17 mouse cellular contexts compared by ENCODE assay signal in genomic region chr7:68193958-68194695, GRCm38 (mm10).
A peak's percentile ranks its signal among the peaks of the same experiment; 100 is the strongest.
DNase-seq lines count a peak whose midpoint lies in the region; ATAC-seq and TF ChIP-seq lines count a peak whose summit lies in the region.
"Had no signal": no experiment of that assay in that cellular context is flagged by ENCODE, and none has a peak within 500 bp of the region (broad histone marks: within the 10 kb centered on the region; RNA-seq: fewer than 3 reads in every experiment).

No protein-coding gene starts in this region.

- no peak for ATAC-seq in intestine, embryonic 16.5 days
- no peak for ATAC-seq in megakaryocyte-erythroid progenitor cell, adult 5-6 weeks (replicated peaks; ENCODE audit: low FRiP score, low TSS enrichment, poor library complexity, severe bottlenecking)
- ATAC-seq: inflammation-experienced regulatory T-cells, adult 6 months; midbrain, embryonic 16.5 days had no signal

- no peak for TF ChIP-seq CTCF in MEL (IDR thresholded peaks at IDR 0.05 in 2 of 3, conservative IDR thresholded peaks at IDR 0.05 in 1 of 3; ENCODE audit: control insufficient read depth in 1 of 3, insufficient read depth in 1 of 3, low read depth in 2 of 3, low read length in 3 of 3, poor library complexity in 1 of 3, severe bottlenecking in 1 of 3)

- no peak overlapping the region for H3K4me2 ChIP-seq in intestine, embryonic 16.5 days (ENCODE audit: low read depth, low read length)
- H3K4me2 ChIP-seq: limb, embryonic 15.5 days; neural tube, embryonic 13.5 days had no signal

- no peak for TF ChIP-seq EP300 in MEL (IDR thresholded peaks at IDR 0.05; ENCODE audit: low read depth in 1 of 2, low read length in 2 of 2)

- H3K27me3 ChIP-seq in MEL (ENCODE audit: control insufficient read depth in 1 of 2, insufficient read depth in 2 of 2, low read length in 2 of 2) = no peaks in the 10 kb centered on the region
- H3K27me3 ChIP-seq in heart, embryonic 10.5 days (ENCODE audit: insufficient read depth, poor library complexity, severe bottlenecking) = no peaks in the 10 kb centered on the region
- no peaks in the 10 kb centered on the region for H3K27me3 ChIP-seq in intestine, embryonic 16.5 days (replicated peaks; ENCODE audit: control insufficient read depth, insufficient read depth, low read length)
- H3K27me3 ChIP-seq: limb, embryonic 15.5 days; neural tube, embryonic 13.5 days had no signal

- H3K36me3 ChIP-seq in MEL (ENCODE audit: control insufficient read depth in 1 of 2, insufficient read depth in 2 of 2, low read length in 2 of 2) = peaks cover 11 to 12% of the 10 kb centered on the region in 2 experiments
- H3K36me3 ChIP-seq in heart, embryonic 10.5 days = peaks cover 93% of the 10 kb centered on the region
- H3K36me3 ChIP-seq in intestine, embryonic 16.5 days (ENCODE audit: control insufficient read depth, insufficient read depth, low read length) = peaks cover 8% of the 10 kb centered on the region; the same call in 1 of the 2 replicates

- no peak overlapping the region for H3K27ac ChIP-seq in MEL (ENCODE audit: control insufficient read depth, low read depth, low read length)
- H3K27ac ChIP-seq in heart, embryonic 10.5 days = peak overlapping the region; percentile 39; the same call in 1 of the 2 replicates
- H3K27ac ChIP-seq in intestine, embryonic 16.5 days (ENCODE audit: low read length) = no peak overlapping the region
- H3K27ac ChIP-seq: hindbrain, embryonic 10.5 days; limb, embryonic 15.5 days; neural tube, embryonic 13.5 days had no signal

- 42% methylated on average over 15 of the region's 15 CpGs for WGBS in heart, embryonic 10.5 days
- WGBS in intestine, embryonic 16.5 days = 81% methylated on average over 15 of the region's 15 CpGs

- peaks cover 0 to 16% of the 10 kb centered on the region in 2 experiments; a peak in 2 of 4 replicates for H3K4me1 ChIP-seq in MEL (ENCODE audit: control insufficient read depth in 1 of 2, insufficient read depth in 2 of 2, low read length in 2 of 2)
- peaks cover 17% of the 10 kb centered on the region for H3K4me1 ChIP-seq in heart, embryonic 10.5 days
- H3K4me1 ChIP-seq in intestine, embryonic 16.5 days (ENCODE audit: control insufficient read depth, insufficient read depth, low read length) = no peaks in the 10 kb centered on the region
- H3K4me1 ChIP-seq: hindbrain, embryonic 10.5 days; limb, embryonic 15.5 days had no signal

- H3K79me2 ChIP-seq in MEL (ENCODE audit: control insufficient read depth, insufficient read depth, low read length, poor library complexity) = no peaks in the 10 kb centered on the region

- DNase-seq in kidney, postnatal 10 days = peak; percentile 33
- DNase-seq in kidney, adult 9 months = no peak
- peak; percentile 24 for DNase-seq in MEL (ENCODE audit: low read depth, low spot score)
- DNase-seq in heart, embryonic 10.5 days (ENCODE audit: low spot score) = no peak
- peak; percentile 49 for DNase-seq in heart, postnatal 4 days
- no peak for DNase-seq in adrenal gland, postnatal 10 days
- DNase-seq: adrenal gland, postnatal 25 days; cerebellum, postnatal 14 days; gastrocnemius, postnatal 10 days; kidney, postnatal 14 days had no signal

- no peak overlapping the region for H3K9ac ChIP-seq in MEL (ENCODE audit: control insufficient read depth, low read depth, low read length, poor library complexity, severe bottlenecking)
- no peak overlapping the region for H3K9ac ChIP-seq in intestine, embryonic 16.5 days (ENCODE audit: low read depth, low read length)
- H3K9ac ChIP-seq: limb, embryonic 15.5 days; neural tube, embryonic 13.5 days had no signal

- TF ChIP-seq RAD21 in MEL (IDR thresholded peaks at IDR 0.05; ENCODE audit: low read depth, low read length) = no peak

- no peak for TF ChIP-seq POLR2A in MEL (IDR thresholded peaks at IDR 0.05; ENCODE audit: control insufficient read depth in 1 of 2, insufficient read depth in 1 of 2, low read depth in 1 of 2, low read length in 2 of 2, poor library complexity in 1 of 2)

- no peaks in the 10 kb centered on the region for H3K9me3 ChIP-seq in MEL (replicated peaks; ENCODE audit: insufficient read depth, low read length)
- no peaks in the 10 kb centered on the region for H3K9me3 ChIP-seq in heart, embryonic 10.5 days
- H3K9me3 ChIP-seq in intestine, embryonic 16.5 days (ENCODE audit: control insufficient read depth, low read length) = no peaks in the 10 kb centered on the region
- H3K9me3 ChIP-seq: hindbrain, embryonic 10.5 days; limb, embryonic 15.5 days; neural tube, embryonic 13.5 days had no signal

- H3K4me3 ChIP-seq in MEL (ENCODE audit: control insufficient read depth in 1 of 2, insufficient read depth in 1 of 2, low read depth in 2 of 2, low read length in 2 of 2) = no peak overlapping the region
- H3K4me3 ChIP-seq in heart, embryonic 10.5 days = no peak overlapping the region
- H3K4me3 ChIP-seq in intestine, embryonic 16.5 days (ENCODE audit: low read length) = no peak overlapping the region
- H3K4me3 ChIP-seq: hindbrain, embryonic 10.5 days; limb, embryonic 15.5 days; neural tube, embryonic 13.5 days had no signal

TF ChIP-seq in MEL, 35 proteins besides CTCF, POLR2A, EP300 and RAD21:
- no peak for TF ChIP-seq NELFE (IDR thresholded peaks at IDR 0.05; ENCODE audit: low read depth, low read length)
- TF ChIP-seq MYB (IDR thresholded peaks at IDR 0.05; ENCODE audit: low read depth, low read length) = no peak
- TF ChIP-seq NRF1 (IDR thresholded peaks at IDR 0.05; ENCODE audit: insufficient read depth, low read depth, low read length, poor library complexity, severe bottlenecking) = no peak
- no peak for TF ChIP-seq ZMIZ1 (IDR thresholded peaks at IDR 0.05; ENCODE audit: low read depth, low read length)
- TF ChIP-seq ZC3H11A (IDR thresholded peaks at IDR 0.05; ENCODE audit: low read depth, low read length) = no peak
- no peak for TF ChIP-seq SMC3 (IDR thresholded peaks at IDR 0.05; ENCODE audit: low read depth, low read length)
- no peak for TF ChIP-seq TAL1 (IDR thresholded peaks at IDR 0.05; ENCODE audit: low read length)
- TF ChIP-seq CHD2 (IDR thresholded peaks at IDR 0.05; ENCODE audit: low read length) = no peak
- TF ChIP-seq TBP (IDR thresholded peaks at IDR 0.05; ENCODE audit: low read depth, low read length) = no peak
- no peak for TF ChIP-seq MAX (IDR thresholded peaks at IDR 0.05; ENCODE audit: low read length)
- TF ChIP-seq MAZ (IDR thresholded peaks at IDR 0.05; ENCODE audit: low read depth, low read length) = no peak
- TF ChIP-seq UBTF (IDR thresholded peaks at IDR 0.05; ENCODE audit: borderline replicate concordance, insufficient read depth, low read depth, low read length) = no peak
- no peak for TF ChIP-seq MXI1 (IDR thresholded peaks at IDR 0.05; ENCODE audit: low read depth, low read length)
- TF ChIP-seq USF2 (IDR thresholded peaks at IDR 0.05; ENCODE audit: borderline replicate concordance in 1 of 2, insufficient read depth in 1 of 2, low read depth in 1 of 2, low read length in 2 of 2) = no peak

Comparison
In these comparisons a context has a peak if more than half of its experiments do, and no peak if none do; other contexts are left out.
1. DNase-seq: peak in kidney, postnatal 10 days (single experiment), MEL (single experiment) and heart, postnatal 4 days (single experiment); none in kidney, adult 9 months (single experiment), heart, embryonic 10.5 days (single experiment) and adrenal gland, postnatal 10 days (single experiment).